Mouse (Mus musculus): ENCODE results near the gene Ascc1. TPM values are rescaled to one million over a fixed set of nuclear protein-coding genes. Genes with fewer than 3 reads are reported as not detected.
"Not testable (repeated sequence)": the region's sequence is repeated elsewhere in the genome, so short reads cannot be mapped to it uniquely, and the experiment has no call there.

Ascc1 gene
- polyA plus RNA-seq, 1 experiment from 2014 or later: 42.5 TPM

- no peaks in the 10 kb centered on the region for H3K27me3 ChIP-seq (ENCODE audit: control insufficient read depth, insufficient read depth, low read length)
- H3K9me3 ChIP-seq (ENCODE audit: control insufficient read depth, low read length): no peaks in the 10 kb centered on the region
- H3K9ac ChIP-seq (ENCODE audit: low read length): no peak overlapping the region
- no peaks in the 10 kb centered on the region for H3K36me3 ChIP-seq (ENCODE audit: control insufficient read depth, insufficient read depth, low read length)
- ATAC-seq (ENCODE audit: low FRiP score) (no peak), DNase-seq (ENCODE audit: low spot score, missing footprints) (no peak)
- peaks cover 6% of the 10 kb centered on the region; the same call in 1 of the 2 replicates for H3K4me1 ChIP-seq (ENCODE audit: control insufficient read depth, insufficient read depth, low read length)
- H3K4me2 ChIP-seq: no peak overlapping the region
- no peak overlapping the region for H3K27ac ChIP-seq (ENCODE audit: low read depth, low read length)
- no peak overlapping the region for H3K4me3 ChIP-seq (ENCODE audit: low read depth, low read length)
- WGBS: 92% methylated on average over 9 of the region's 9 CpGs
Observed at GRCm38 (mm10) chr10:59981792-59982191, 20.8 kb upstream of the Ascc1 start.

- Histone ChIP-seq H3K9me3 (ENCODE audit: control insufficient read depth, low read length) (no peaks in the 10 kb centered on the region), H3K4me2 (no peak overlapping the region), H3K36me3 (ENCODE audit: control insufficient read depth, insufficient read depth, low read length) (no peaks in the 10 kb centered on the region), H3K4me1 (ENCODE audit: control insufficient read depth, insufficient read depth, low read length) (peaks cover 6% of the 10 kb centered on the region; the same call in 1 of the 2 replicates), H3K9ac (ENCODE audit: low read length) (no peak overlapping the region), H3K4me3 (ENCODE audit: low read depth, low read length) (no peak overlapping the region), H3K27me3 (ENCODE audit: control insufficient read depth, insufficient read depth, low read length) (no peaks in the 10 kb centered on the region), H3K27ac (ENCODE audit: low read depth, low read length) (no peak overlapping the region)
- no peak for ATAC-seq (ENCODE audit: low FRiP score)
- DNase-seq (ENCODE audit: low spot score, missing footprints): no peak
- WGBS: 94% methylated on average over 12 of the region's 12 CpGs
Observed at GRCm38 (mm10) chr10:59982379-59982873, 20.2 kb upstream of the Ascc1 start.

- no peak for DNase-seq (ENCODE audit: low spot score, missing footprints)
- whole genome bisulfite sequencing: 97% methylated on average over 4 of the region's 4 CpGs
- Histone ChIP-seq H3K27ac (ENCODE audit: low read depth, low read length) (no peak overlapping the region), H3K9me3 (ENCODE audit: control insufficient read depth, low read length) (no peaks in the 10 kb centered on the region), H3K4me2 (no peak overlapping the region), H3K36me3 (ENCODE audit: control insufficient read depth, insufficient read depth, low read length) (peaks cover 14% of the 10 kb centered on the region), H3K9ac (ENCODE audit: low read length) (no peak overlapping the region), H3K27me3 (ENCODE audit: control insufficient read depth, insufficient read depth, low read length) (no peaks in the 10 kb centered on the region), H3K4me3 (ENCODE audit: low read depth, low read length) (no peak overlapping the region), H3K4me1 (ENCODE audit: control insufficient read depth, insufficient read depth, low read length) (no peaks in the 10 kb centered on the region)
- ATAC-seq (ENCODE audit: low FRiP score): no peak
Observed at GRCm38 (mm10) chr10:59988036-59988435, 14.6 kb upstream of the Ascc1 start.

DNA sequence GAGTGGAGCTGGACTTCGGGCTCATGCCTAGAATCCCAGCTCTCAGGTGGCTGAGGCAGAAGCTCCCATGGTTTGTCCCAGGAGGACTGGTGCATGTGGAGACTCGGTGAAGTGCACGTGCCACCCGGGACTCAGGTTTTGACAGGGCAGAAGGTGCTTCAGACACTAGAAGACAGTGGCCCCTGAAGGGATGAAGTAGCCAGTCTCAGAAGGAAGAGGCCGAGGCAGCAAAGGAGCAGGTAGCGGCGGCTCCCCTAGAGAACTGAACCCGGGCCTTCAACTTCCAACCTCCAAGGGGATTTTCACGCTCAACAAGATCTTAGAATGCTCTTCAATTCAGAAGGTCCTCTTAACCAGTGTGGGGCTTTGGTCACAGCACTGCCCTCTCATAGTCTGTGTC lies 12.2 kb upstream of the Ascc1 start:
- no peak overlapping the region for H3K27ac ChIP-seq (ENCODE audit: low read depth, low read length)
- no peak overlapping the region for H3K9ac ChIP-seq (ENCODE audit: low read length)
- ATAC-seq (ENCODE audit: low FRiP score) (no peak), DNase-seq (ENCODE audit: low spot score, missing footprints) (no peak)
- WGBS: 92% methylated on average over 9 of the region's 9 CpGs
- no peaks in the 10 kb centered on the region for H3K4me1 ChIP-seq (ENCODE audit: control insufficient read depth, insufficient read depth, low read length)
- no peak overlapping the region for H3K4me2 ChIP-seq
- peaks cover 17% of the 10 kb centered on the region for H3K36me3 ChIP-seq (ENCODE audit: control insufficient read depth, insufficient read depth, low read length)
- H3K27me3 ChIP-seq (ENCODE audit: control insufficient read depth, insufficient read depth, low read length): no peaks in the 10 kb centered on the region
- no peaks in the 10 kb centered on the region for H3K9me3 ChIP-seq (ENCODE audit: control insufficient read depth, low read length)
- H3K4me3 ChIP-seq (ENCODE audit: low read depth, low read length): no peak overlapping the region

DNA sequence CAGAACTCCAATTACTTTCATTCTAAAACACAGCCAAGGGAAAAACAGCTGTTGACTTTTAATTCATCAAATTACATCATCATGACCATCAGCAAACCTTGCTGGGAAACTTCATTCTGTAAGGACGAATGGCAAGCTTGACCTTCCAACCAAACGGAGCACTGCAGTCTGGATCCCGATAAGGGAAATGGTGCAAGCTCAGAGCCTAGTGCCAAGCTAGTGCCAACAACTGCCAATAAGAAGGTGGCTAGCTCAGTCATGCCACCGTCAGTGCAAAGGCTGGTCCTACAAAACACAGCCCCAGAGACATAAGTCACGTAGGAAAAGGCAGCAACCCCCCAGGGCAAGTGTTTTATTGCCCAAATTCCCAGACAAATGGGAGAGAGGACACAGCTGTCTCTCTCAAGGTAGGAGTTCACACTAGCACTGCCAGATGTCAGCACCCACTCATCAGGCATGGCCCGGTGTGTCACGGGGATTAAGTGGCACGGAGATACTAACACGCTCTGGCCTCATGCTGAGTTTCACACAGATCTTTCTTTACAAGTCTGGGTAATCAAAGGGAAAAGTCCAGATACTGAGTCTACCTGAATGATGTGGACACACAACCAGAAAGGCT lies 11.2 kb upstream of the Ascc1 start:
- WGBS: 91% methylated on average over 9 of the region's 9 CpGs
- no peak overlapping the region for H3K4me2 ChIP-seq
- no peak for DNase-seq (ENCODE audit: low spot score, missing footprints)
- no peak overlapping the region for H3K9ac ChIP-seq (ENCODE audit: low read length)
- H3K4me1 ChIP-seq (ENCODE audit: control insufficient read depth, insufficient read depth, low read length): no peaks in the 10 kb centered on the region
- no peak overlapping the region for H3K4me3 ChIP-seq (ENCODE audit: low read depth, low read length)
- no peaks in the 10 kb centered on the region for H3K9me3 ChIP-seq (ENCODE audit: control insufficient read depth, low read length)
- no peak for ATAC-seq (ENCODE audit: low FRiP score)
- peaks cover 19% of the 10 kb centered on the region for H3K36me3 ChIP-seq (ENCODE audit: control insufficient read depth, insufficient read depth, low read length)
- H3K27ac ChIP-seq (ENCODE audit: low read depth, low read length): no peak overlapping the region
- no peaks in the 10 kb centered on the region for H3K27me3 ChIP-seq (ENCODE audit: control insufficient read depth, insufficient read depth, low read length)

DNA sequence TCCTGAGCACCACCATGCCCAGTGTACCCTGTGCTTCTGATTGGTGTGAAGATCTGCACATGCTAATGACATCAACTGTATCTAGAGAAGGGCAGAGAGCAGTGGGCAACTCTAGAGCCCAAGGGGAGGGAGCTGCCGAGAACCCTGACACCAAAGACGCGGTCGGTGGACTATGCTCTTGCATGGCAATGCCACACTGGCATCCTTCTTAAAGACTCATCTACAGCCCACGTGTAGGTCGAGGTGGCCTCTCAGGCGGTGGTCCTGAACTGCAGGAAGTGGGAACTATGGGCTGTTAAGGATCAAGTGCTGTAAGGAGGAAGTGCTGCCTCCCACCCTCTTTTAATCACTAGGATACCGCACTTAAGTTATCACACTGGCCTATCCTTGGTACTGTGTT lies 10.6 kb upstream of the Ascc1 start:
- Histone ChIP-seq H3K27ac (ENCODE audit: low read depth, low read length) (no peak overlapping the region), H3K27me3 (ENCODE audit: control insufficient read depth, insufficient read depth, low read length) (no peaks in the 10 kb centered on the region), H3K4me1 (ENCODE audit: control insufficient read depth, insufficient read depth, low read length) (no peaks in the 10 kb centered on the region), H3K4me2 (no peak overlapping the region), H3K36me3 (ENCODE audit: control insufficient read depth, insufficient read depth, low read length) (peaks cover 19% of the 10 kb centered on the region), H3K4me3 (ENCODE audit: low read depth, low read length) (no peak overlapping the region), H3K9ac (ENCODE audit: low read length) (no peak overlapping the region), H3K9me3 (ENCODE audit: control insufficient read depth, low read length) (no peaks in the 10 kb centered on the region)
- no peak for DNase-seq (ENCODE audit: low spot score, missing footprints)
- 89% methylated on average over 8 of the region's 8 CpGs for WGBS
- ATAC-seq (ENCODE audit: low FRiP score): no peak

DNA sequence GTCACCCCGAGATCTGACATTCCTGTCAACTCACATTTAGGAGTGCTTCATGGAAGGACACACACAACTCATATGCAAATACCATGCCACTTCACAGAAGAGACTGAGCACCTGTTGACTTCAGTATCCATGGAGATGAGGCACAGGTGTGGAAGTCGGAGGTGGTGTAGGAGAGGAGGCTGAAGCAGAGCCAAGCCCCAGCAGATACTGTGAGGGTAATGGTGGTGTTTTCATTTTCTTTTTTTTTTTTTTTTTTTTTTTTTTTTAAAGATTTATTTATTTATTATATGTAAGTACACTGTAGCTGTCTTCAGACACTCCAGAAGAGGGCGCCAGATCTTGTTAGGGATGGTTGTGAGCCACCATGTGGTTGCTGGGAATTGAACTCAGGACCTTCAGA lies 8.8 kb upstream of the Ascc1 start:
- 85% methylated on average over 2 of the region's 3 CpGs for WGBS
- not testable (repeated sequence) for H3K27ac ChIP-seq (ENCODE audit: low read depth, low read length); DNase-seq (ENCODE audit: low spot score, missing footprints); H3K27me3 ChIP-seq (ENCODE audit: control insufficient read depth, insufficient read depth, low read length); H3K4me3 ChIP-seq (ENCODE audit: low read depth, low read length); H3K36me3 ChIP-seq (ENCODE audit: control insufficient read depth, insufficient read depth, low read length); H3K9me3 ChIP-seq (ENCODE audit: control insufficient read depth, low read length); H3K4me2 ChIP-seq; H3K9ac ChIP-seq (ENCODE audit: low read length); H3K4me1 ChIP-seq (ENCODE audit: control insufficient read depth, insufficient read depth, low read length); ATAC-seq (ENCODE audit: low FRiP score)

- Histone ChIP-seq H3K4me3 (ENCODE audit: low read depth, low read length) (no peak overlapping the region), H3K4me1 (ENCODE audit: control insufficient read depth, insufficient read depth, low read length) (no peaks in the 10 kb centered on the region), H3K9ac (ENCODE audit: low read length) (no peak overlapping the region), H3K4me2 (no peak overlapping the region), H3K36me3 (ENCODE audit: control insufficient read depth, insufficient read depth, low read length) (peaks cover 5% of the 10 kb centered on the region; the same call in 1 of the 2 replicates), H3K27ac (ENCODE audit: low read depth, low read length) (no peak overlapping the region), H3K27me3 (ENCODE audit: control insufficient read depth, insufficient read depth, low read length) (no peaks in the 10 kb centered on the region), H3K9me3 (ENCODE audit: control insufficient read depth, low read length) (no peaks in the 10 kb centered on the region)
- no peak for DNase-seq (ENCODE audit: low spot score, missing footprints)
- ATAC-seq (ENCODE audit: low FRiP score): no peak
- WGBS: 94% methylated on average over 6 of the region's 6 CpGs
Observed at GRCm38 (mm10) chr10:59995889-59996288, 6.7 kb upstream of the Ascc1 start.

GRCm38 (mm10) chr10:59997591-59997990 lies 5.0 kb upstream of the Ascc1 start:
- H3K4me2 ChIP-seq: no peak overlapping the region
- ATAC-seq (ENCODE audit: low FRiP score) (no peak), DNase-seq (ENCODE audit: low spot score, missing footprints) (peak; percentile 94)
- H3K4me3 ChIP-seq (ENCODE audit: low read depth, low read length): no peak overlapping the region
- WGBS: 23% methylated on average over 7 of the region's 7 CpGs
- H3K9me3 ChIP-seq (ENCODE audit: control insufficient read depth, low read length): no peaks in the 10 kb centered on the region
- H3K9ac ChIP-seq (ENCODE audit: low read length): no peak overlapping the region
- H3K36me3 ChIP-seq (ENCODE audit: control insufficient read depth, insufficient read depth, low read length): peaks cover 5% of the 10 kb centered on the region; the same call in 1 of the 2 replicates
- H3K4me1 ChIP-seq (ENCODE audit: control insufficient read depth, insufficient read depth, low read length): peaks cover 5% of the 10 kb centered on the region; the same call in 1 of the 2 replicates
- no peaks in the 10 kb centered on the region for H3K27me3 ChIP-seq (ENCODE audit: control insufficient read depth, insufficient read depth, low read length)
- H3K27ac ChIP-seq (ENCODE audit: low read depth, low read length): no peak overlapping the region
